Mouse (Mus musculus): ENCODE data around the gene Capg. TPM values are rescaled to one million over a fixed set of nuclear protein-coding genes. Genes with fewer than 3 reads are reported as not detected.
"Not testable (repeated sequence)": the region's sequence is repeated elsewhere in the genome, so short reads cannot be mapped to it uniquely, and the experiment has no call there.

The Capg gene
- polyA plus RNA-seq, 1 experiment from 2014 or later: 64.3 TPM

DNA sequence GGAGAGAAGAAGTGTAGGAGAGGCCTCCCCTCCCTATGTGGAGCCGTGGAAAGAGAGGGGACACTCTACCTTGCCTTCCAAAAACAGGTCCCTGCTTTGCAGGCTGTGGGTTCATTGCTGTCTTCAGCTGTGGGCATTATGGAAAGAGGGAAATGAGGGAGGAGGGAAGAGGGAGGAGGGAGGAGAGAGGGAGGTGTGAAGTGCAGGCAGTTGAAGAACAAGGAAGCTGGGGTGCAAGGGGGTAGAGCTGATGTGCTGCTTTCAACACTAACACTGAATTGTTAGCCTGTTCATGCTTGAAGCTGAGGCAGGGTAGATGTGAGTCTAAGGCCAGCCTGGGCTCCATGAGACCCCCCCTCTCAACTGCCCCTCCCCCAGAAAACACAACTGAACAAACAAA lies 25.3 kb upstream of the Capg start:
- Histone ChIP-seq H3K9me3 (no peaks in the 10 kb centered on the region), H3K4me1 (peaks cover 19% of the 10 kb centered on the region), H3K27ac (no peak overlapping the region), H3K4me2 (no peak overlapping the region), H3K4me3 (no peak overlapping the region), H3K27me3 (no peaks in the 10 kb centered on the region), H3K36me3 (no peaks in the 10 kb centered on the region), H3K9ac (no peak overlapping the region)
- no peak for ATAC-seq (ENCODE audit: insufficient number of reproducible peaks, insufficient read depth, low FRiP score, low TSS enrichment, low read depth)
- WGBS: 73% methylated on average over 1 of the region's 1 CpGs

DNA sequence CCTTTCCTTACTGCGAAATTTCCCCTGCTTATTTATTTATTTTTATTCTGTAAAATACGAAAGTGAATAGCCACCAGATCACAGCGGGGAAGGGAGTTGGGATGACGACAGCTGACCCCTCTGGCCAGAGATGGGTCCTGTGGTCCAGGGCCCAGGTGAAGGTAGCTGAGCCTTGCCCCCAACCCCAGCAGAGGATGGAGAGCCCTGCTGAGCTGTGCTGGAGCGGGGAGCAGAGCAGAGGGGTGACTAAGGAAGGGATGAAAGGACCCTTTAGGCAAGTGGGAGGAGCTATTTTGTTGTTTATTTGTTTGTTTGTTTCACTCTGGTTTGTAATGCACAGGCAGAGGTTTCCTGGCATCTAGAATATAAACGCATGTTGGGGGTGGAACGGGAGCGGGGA lies 24.9 kb upstream of the Capg start:
- Histone ChIP-seq H3K9me3 (no peaks in the 10 kb centered on the region), H3K36me3 (no peaks in the 10 kb centered on the region), H3K4me1 (peaks cover 16% of the 10 kb centered on the region), H3K4me3 (no peak overlapping the region), H3K4me2 (no peak overlapping the region; the same call in 1 of the 2 replicates), H3K27ac (no peak overlapping the region), H3K9ac (no peak overlapping the region), H3K27me3 (no peaks in the 10 kb centered on the region)
- no peak for ATAC-seq (ENCODE audit: insufficient number of reproducible peaks, insufficient read depth, low FRiP score, low TSS enrichment, low read depth)
- WGBS: 37% methylated on average over 8 of the region's 8 CpGs

GRCm38 (mm10) chr6:72519892-72520663 lies 24.1 kb upstream of the Capg start:
- H3K9ac ChIP-seq: peak overlapping the region; percentile 33; the same call in 1 of the 2 replicates
- no peaks in the 10 kb centered on the region for H3K9me3 ChIP-seq
- no peaks in the 10 kb centered on the region for H3K36me3 ChIP-seq
- H3K4me2 ChIP-seq: peak overlapping the region; percentile 39
- H3K27ac ChIP-seq: peak overlapping the region; percentile 44; the same call in 1 of the 2 replicates
- WGBS: 27% methylated on average over 10 of the region's 10 CpGs
- peak; percentile 34; the same call in 1 of the 2 replicates for ATAC-seq (ENCODE audit: insufficient number of reproducible peaks, insufficient read depth, low FRiP score, low TSS enrichment, low read depth)
- no peaks in the 10 kb centered on the region for H3K27me3 ChIP-seq
- H3K4me1 ChIP-seq: peaks cover 16% of the 10 kb centered on the region
- no peak overlapping the region for H3K4me3 ChIP-seq

GRCm38 (mm10) chr6:72520904-72521303 lies 23.3 kb upstream of the Capg start:
- ATAC-seq (ENCODE audit: insufficient number of reproducible peaks, insufficient read depth, low FRiP score, low TSS enrichment, low read depth): no peak
- Histone ChIP-seq H3K27ac (no peak overlapping the region), H3K27me3 (no peaks in the 10 kb centered on the region), H3K9ac (no peak overlapping the region), H3K9me3 (no peaks in the 10 kb centered on the region), H3K4me1 (peaks cover 16% of the 10 kb centered on the region), H3K4me3 (no peak overlapping the region), H3K4me2 (no peak overlapping the region), H3K36me3 (no peaks in the 10 kb centered on the region)
- 93% methylated on average over 5 of the region's 5 CpGs for WGBS

DNA sequence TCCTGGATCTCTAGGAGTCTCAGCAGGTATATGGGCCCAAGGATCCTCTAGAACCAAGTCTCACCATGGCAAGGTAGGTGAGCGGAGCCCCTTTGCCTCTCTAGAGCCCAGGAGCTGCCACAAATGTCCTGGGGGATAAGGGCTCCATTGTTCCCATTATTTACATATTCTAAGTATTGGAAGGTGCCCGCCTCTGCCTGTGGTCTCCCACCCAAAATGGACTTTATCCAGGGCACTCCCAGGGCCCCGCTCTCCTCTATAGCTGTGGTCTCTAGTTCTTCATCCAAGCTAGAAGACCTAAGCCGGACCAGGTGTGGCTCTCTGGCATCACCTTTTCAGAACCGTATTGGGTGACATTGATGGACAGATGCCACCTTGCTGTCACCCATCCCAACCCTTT lies 22.6 kb upstream of the Capg start, which contains the start of gene Sh2d6:
Gene Sh2d6 (minus strand): TSS at position 101 of the 400 bp plus-strand sequence.
- no peak within 1 kb of the TSS for H3K4me3 ChIP-seq

DNA sequence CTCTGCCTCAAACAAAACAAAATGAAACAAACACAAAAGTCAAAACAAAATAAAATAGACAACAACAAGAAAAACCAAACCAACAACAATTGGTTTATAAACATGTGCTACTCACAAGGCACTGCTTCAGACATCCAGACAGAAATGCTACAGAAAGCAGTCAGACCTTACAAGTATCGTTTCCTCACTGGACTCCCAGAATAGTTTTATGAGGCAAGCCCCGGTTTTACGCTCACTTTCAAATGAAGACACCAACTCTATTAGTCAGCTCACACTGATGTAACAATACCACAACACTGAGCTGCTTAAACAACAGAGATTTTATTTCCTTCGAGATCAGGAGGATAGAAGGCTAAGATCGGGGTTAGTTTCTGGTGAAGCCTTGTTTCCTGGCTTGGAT lies 21.9 kb upstream of the Capg start:
- 86% methylated on average over 5 of the region's 5 CpGs for WGBS
- Histone ChIP-seq H3K4me2 (no peak overlapping the region), H3K4me3 (no peak overlapping the region), H3K36me3 (no peaks in the 10 kb centered on the region), H3K9me3 (no peaks in the 10 kb centered on the region), H3K9ac (no peak overlapping the region), H3K4me1 (peaks cover 16% of the 10 kb centered on the region), H3K27me3 (no peaks in the 10 kb centered on the region), H3K27ac (no peak overlapping the region)
- ATAC-seq (ENCODE audit: insufficient number of reproducible peaks, insufficient read depth, low FRiP score, low TSS enrichment, low read depth): no peak

More for the DNA sequence above, 22.6 kb upstream of the Capg start, which contains the start of gene Sh2d6:
- H3K9me3 ChIP-seq: no peaks in the 10 kb centered on the region
- 0 out of 2 replicates have a peak within 1 kb of the TSS, but pooled peaks have one; percentile 44 for H3K27ac ChIP-seq
- H3K27me3 ChIP-seq: no peaks in the 10 kb centered on the region
- H3K36me3 ChIP-seq: no peaks in the 10 kb centered on the region
- H3K4me2 ChIP-seq: no peak within 1 kb of the TSS
- 84% methylated on average over 5 of the region's 5 CpGs for WGBS
- no peak within 1 kb of the TSS for H3K9ac ChIP-seq
- peaks cover 16% of the 10 kb centered on the region for H3K4me1 ChIP-seq
- ATAC-seq (ENCODE audit: insufficient number of reproducible peaks, insufficient read depth, low FRiP score, low TSS enrichment, low read depth): no peak

GRCm38 (mm10) chr6:72523222-72523621 lies 21.0 kb upstream of the Capg start:
- ATAC-seq (ENCODE audit: insufficient number of reproducible peaks, insufficient read depth, low FRiP score, low TSS enrichment, low read depth): no peak
- H3K27me3 ChIP-seq: no peaks in the 10 kb centered on the region
- no peaks in the 10 kb centered on the region for H3K36me3 ChIP-seq
- no peak overlapping the region for H3K27ac ChIP-seq
- H3K9me3 ChIP-seq: no peaks in the 10 kb centered on the region
- H3K4me1 ChIP-seq: peaks cover 16% of the 10 kb centered on the region
- no peak overlapping the region for H3K4me2 ChIP-seq
- H3K4me3 ChIP-seq: no peak overlapping the region
- WGBS: 71% methylated on average over 4 of the region's 4 CpGs
- H3K9ac ChIP-seq: no peak overlapping the region

DNA sequence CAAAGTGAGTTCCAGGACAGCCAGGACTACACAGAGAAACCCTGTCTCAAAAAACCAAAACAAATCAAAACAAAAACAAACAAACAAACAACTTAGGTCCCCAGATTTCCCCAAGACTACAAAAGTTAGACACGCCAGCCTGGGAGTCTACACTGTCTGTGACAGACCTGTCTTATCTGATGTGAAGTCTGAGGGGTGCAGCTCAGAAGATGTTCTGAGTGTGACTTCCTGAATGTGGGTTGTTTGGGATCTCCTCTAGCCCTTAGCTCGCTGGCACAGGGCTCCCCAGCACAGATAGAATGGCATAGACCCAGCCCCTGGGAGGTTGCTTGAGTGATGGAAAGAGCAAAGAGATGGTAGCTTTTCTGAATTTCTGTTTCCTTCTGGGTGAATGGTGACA lies 20.0 kb upstream of the Capg start:
- Histone ChIP-seq H3K36me3 (no peaks in the 10 kb centered on the region), H3K4me3 (no peak overlapping the region), H3K27ac (no peak overlapping the region), H3K4me2 (no peak overlapping the region), H3K27me3 (no peaks in the 10 kb centered on the region), H3K9ac (no peak overlapping the region), H3K4me1 (peaks cover 13% of the 10 kb centered on the region), H3K9me3 (no peaks in the 10 kb centered on the region)
- WGBS: 73% methylated on average over 2 of the region's 2 CpGs
- ATAC-seq (ENCODE audit: insufficient number of reproducible peaks, insufficient read depth, low FRiP score, low TSS enrichment, low read depth): no peak

- 77% methylated on average over 4 of the region's 4 CpGs for WGBS
- Histone ChIP-seq H3K4me3 (no peak overlapping the region), H3K4me1 (no peaks in the 10 kb centered on the region), H3K9me3 (no peaks in the 10 kb centered on the region), H3K9ac (no peak overlapping the region), H3K27ac (no peak overlapping the region), H3K4me2 (no peak overlapping the region), H3K27me3 (no peaks in the 10 kb centered on the region), H3K36me3 (no peaks in the 10 kb centered on the region)
- ATAC-seq (ENCODE audit: insufficient number of reproducible peaks, insufficient read depth, low FRiP score, low TSS enrichment, low read depth): no peak
These were observed 17.1 kb upstream of the Capg start for GRCm38 (mm10) chr6:72527070-72527469.

GRCm38 (mm10) chr6:72528410-72529151 lies 15.6 kb upstream of the Capg start:
- H3K27ac ChIP-seq: no peak overlapping the region
- H3K9me3 ChIP-seq: no peaks in the 10 kb centered on the region
- H3K36me3 ChIP-seq: no peaks in the 10 kb centered on the region
- no peak overlapping the region for H3K9ac ChIP-seq
- WGBS: 77% methylated on average over 10 of the region's 10 CpGs
- 0 out of 2 replicates have a peak, but pooled peaks have one; percentile 11 for ATAC-seq (ENCODE audit: insufficient number of reproducible peaks, insufficient read depth, low FRiP score, low TSS enrichment, low read depth)
- H3K4me1 ChIP-seq: peaks cover 9% of the 10 kb centered on the region
- H3K4me3 ChIP-seq: no peak overlapping the region
- H3K4me2 ChIP-seq: no peak overlapping the region
- H3K27me3 ChIP-seq: no peaks in the 10 kb centered on the region

GRCm38 (mm10) chr6:72532580-72532979 lies 11.6 kb upstream of the Capg start:
- Histone ChIP-seq H3K4me3 (no peak overlapping the region), H3K9me3 (no peaks in the 10 kb centered on the region), H3K36me3 (no peaks in the 10 kb centered on the region), H3K9ac (no peak overlapping the region), H3K4me1 (peaks cover 27% of the 10 kb centered on the region), H3K4me2 (no peak overlapping the region), H3K27ac (no peak overlapping the region), H3K27me3 (no peaks in the 10 kb centered on the region)
- no peak for ATAC-seq (ENCODE audit: insufficient number of reproducible peaks, insufficient read depth, low FRiP score, low TSS enrichment, low read depth)
- 64% methylated on average over 4 of the region's 4 CpGs for WGBS

DNA sequence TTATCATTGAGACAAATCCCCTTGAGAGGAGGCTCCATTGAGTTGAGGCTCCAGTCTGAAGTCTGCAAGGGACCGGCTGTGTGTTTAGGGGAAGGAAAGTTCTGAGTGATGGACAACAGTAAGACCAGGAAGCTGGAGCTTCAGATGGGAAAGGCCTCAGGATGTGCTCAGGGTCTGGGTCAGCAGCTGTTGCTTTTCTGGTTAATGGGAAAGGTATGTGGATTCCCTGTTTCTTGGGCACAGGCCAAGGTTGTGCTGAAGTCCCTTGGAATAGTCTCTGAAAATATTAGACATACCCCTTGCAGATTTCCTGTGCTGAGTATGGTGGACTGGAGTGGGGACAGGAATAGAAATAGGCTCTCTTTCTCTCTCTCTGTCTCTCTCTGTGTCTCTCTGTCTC lies 10.6 kb upstream of the Capg start:
- Histone ChIP-seq H3K4me1 (peaks cover 32% of the 10 kb centered on the region), H3K27ac (peak overlapping the region; percentile 28; the same call in 1 of the 2 replicates)
- 26% methylated on average over 1 of the region's 1 CpGs for WGBS
- H3K36me3 ChIP-seq; H3K9me3 ChIP-seq; ATAC-seq (ENCODE audit: insufficient number of reproducible peaks, insufficient read depth, low FRiP score, low TSS enrichment, low read depth); H3K9ac ChIP-seq; H3K27me3 ChIP-seq; H3K4me2 ChIP-seq; H3K4me3 ChIP-seq: not testable (repeated sequence)
